Mouse (Mus musculus) liver, embryonic 14.5 days (tissue): ENCODE data around the gene Rnf167. TPM values are rescaled to one million over a fixed set of nuclear protein-coding genes. Genes with fewer than 3 reads are reported as not detected.
A peak's percentile ranks its signal among the peaks of the same experiment; 100 is the strongest.

Source experiments
- ATAC-seq: fragments of 200-750 bp; cut with Nextera tagmentation; 2 replicates; pipeline ENCODE4 v1.8.0; 2017; ENCODE audit warnings: moderate number of reproducible peaks, mild to moderate bottlenecking, moderate library complexity; ENCODE audit not compliant: insufficient read depth
- DNase-seq, 3 experiments: peaks; one replicate each; pipeline ENCODE4 v3.0.0-alpha.2; 2012 to 2013; ENCODE audit warnings: low read depth in 3 of 3, low spot score in 3 of 3
- H3K27ac ChIP-seq: fragments of 300-500 bp; sonication (generic); 2 replicates; pipeline ENCODE4 v1.5.1; 2014; ENCODE audit warnings: moderate library complexity, mild to moderate bottlenecking, control low read depth, inconsistent platforms
- H3K27me3 ChIP-seq: fragments of 300-500 bp; sonication (generic); 2 replicates; pipeline ENCODE4 v1.6.1; 2014; ENCODE audit warnings: mild to moderate bottlenecking, low read length, moderate library complexity; ENCODE audit not compliant: control insufficient read depth, insufficient read depth
- H3K36me3 ChIP-seq: fragments of 300-500 bp; sonication (generic); replicated peaks from 2 replicates; pipeline ENCODE4 v1.6.1; 2014; ENCODE audit warnings: low read depth; ENCODE audit not compliant: control insufficient read depth, insufficient read depth
- H3K4me1 ChIP-seq, 2 experiments: fragments of 200-500 bp in 1 of 2; fragments of 300-500 bp in 1 of 2; sonication (generic) in 1 of 2; replicated peaks; 2 replicates each; pipeline ENCODE4 v1.6.1; 2012 to 2014; ENCODE audit warnings: antibody characterized with exemption in 1 of 2, inconsistent platforms in 1 of 2, low read length in 1 of 2; ENCODE audit not compliant: control insufficient read depth in 2 of 2, insufficient read depth in 2 of 2
- H3K4me2 ChIP-seq: fragments of 300-500 bp; sonication (generic); 2 replicates; pipeline ENCODE4 v1.6.1; 2014; ENCODE audit warnings: low read depth, mild to moderate bottlenecking, control low read depth, moderate library complexity
- H3K4me3 ChIP-seq, 2 experiments: fragments of 200-500 bp in 1 of 2; fragments of 300-500 bp in 1 of 2; sonication (generic) in 1 of 2; 2 replicates each; pipeline ENCODE4 v1.5.1; 2012 to 2014; ENCODE audit warnings: low read depth in 2 of 2, low read length in 2 of 2, mild to moderate bottlenecking in 2 of 2, control low read depth in 1 of 2, inconsistent platforms in 1 of 2, moderate library complexity in 1 of 2; ENCODE audit not compliant: insufficient read depth in 1 of 2
- H3K9ac ChIP-seq: fragments of 300-500 bp; sonication (generic); replicated peaks from 2 replicates; pipeline ENCODE4 v1.6.1; 2014; ENCODE audit warnings: mild to moderate bottlenecking, control low read depth, moderate library complexity
- H3K9me3 ChIP-seq: fragments of 300-500 bp; sonication (generic); 2 replicates; pipeline ENCODE4 v1.6.1; 2016; ENCODE audit warnings: low read length, mixed read lengths; ENCODE audit not compliant: control insufficient read depth
- CTCF ChIP-seq: IDR thresholded peaks from 2 replicates; pipeline ENCODE4 v1.5.1; 2016; ENCODE audit warnings: antibody characterized with exemption, low read depth, control low read depth
- EP300 ChIP-seq: IDR thresholded peaks from 2 replicates; pipeline ENCODE4 v1.6.1; 2016; ENCODE audit warnings: antibody characterized with exemption, low read depth
- WGBS: fragments of 180-500 bp; shearing (Covaris S2); extraction: QIAGEN DNeasy Blood & Tissue Kit; methylation state at CpG from one replicate; pipeline ENCODE4 v1.1.7; 2014; ENCODE audit not compliant: insufficient replicate concordance; 5-methylcytosine and 5-hydroxymethylcytosine counted together
- polyA plus RNA-seq, 2 experiments: library from polyadenylated mRNA; depleted of rRNA in 1 of 2; stranded (reverse) in 1 of 2; unstranded in 1 of 2; fragments of >200 nt; fragmentation: Nextera tagmentation in 1 of 2; extraction: Ambion mirVana in 1 of 2; gene quantifications; 2 replicates each; pipeline versions ENCODE4 v1.2.1 to v1.2.3; 2012 to 2014

Gene Rnf167
- polyA plus RNA-seq, 2 experiments = 47.7 to 56.0 TPM

DNA sequence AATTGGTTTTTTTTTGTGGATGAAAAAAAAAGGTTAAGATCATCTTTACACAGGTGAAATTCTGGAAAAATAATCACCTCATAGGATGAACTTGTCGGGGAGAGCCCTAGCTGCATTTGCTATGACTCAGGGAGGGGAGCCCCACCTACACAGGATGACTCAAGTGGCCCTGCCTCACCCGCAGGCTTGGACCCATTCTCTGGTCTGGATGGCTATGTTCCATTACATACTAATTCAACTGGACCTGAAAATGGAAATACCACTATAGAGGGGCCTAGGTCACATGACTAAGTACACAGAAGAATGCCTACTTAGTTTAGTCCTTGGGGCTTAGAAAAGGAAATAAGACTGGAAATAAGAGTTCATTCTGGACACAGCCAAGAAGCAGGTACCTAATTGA, 4.4 kb downstream of the Rnf167 start:
- H3K9me3 ChIP-seq = no peaks in the 10 kb centered on the region
- ATAC-seq (no peak), DNase-seq (no peak)
- H3K4me1 ChIP-seq = peaks cover 45 to 47% of the 10 kb centered on the region in 2 experiments
- peak overlapping the region in 1 of 2 experiments; percentile 97; a peak in 2 of 4 replicates for H3K4me3 ChIP-seq
- H3K36me3 ChIP-seq = peaks cover 43% of the 10 kb centered on the region
- peak overlapping the region; percentile 91 for H3K27ac ChIP-seq
- TF ChIP-seq CTCF (no peak), EP300 (no peak)
- H3K27me3 ChIP-seq = no peaks in the 10 kb centered on the region; the same call in 1 of the 2 replicates
- peak overlapping the region; percentile 85 for H3K4me2 ChIP-seq
- H3K9ac ChIP-seq = peak overlapping the region; percentile 51
- WGBS = 35% methylated on average over 2 of the region's 2 CpGs

DNA sequence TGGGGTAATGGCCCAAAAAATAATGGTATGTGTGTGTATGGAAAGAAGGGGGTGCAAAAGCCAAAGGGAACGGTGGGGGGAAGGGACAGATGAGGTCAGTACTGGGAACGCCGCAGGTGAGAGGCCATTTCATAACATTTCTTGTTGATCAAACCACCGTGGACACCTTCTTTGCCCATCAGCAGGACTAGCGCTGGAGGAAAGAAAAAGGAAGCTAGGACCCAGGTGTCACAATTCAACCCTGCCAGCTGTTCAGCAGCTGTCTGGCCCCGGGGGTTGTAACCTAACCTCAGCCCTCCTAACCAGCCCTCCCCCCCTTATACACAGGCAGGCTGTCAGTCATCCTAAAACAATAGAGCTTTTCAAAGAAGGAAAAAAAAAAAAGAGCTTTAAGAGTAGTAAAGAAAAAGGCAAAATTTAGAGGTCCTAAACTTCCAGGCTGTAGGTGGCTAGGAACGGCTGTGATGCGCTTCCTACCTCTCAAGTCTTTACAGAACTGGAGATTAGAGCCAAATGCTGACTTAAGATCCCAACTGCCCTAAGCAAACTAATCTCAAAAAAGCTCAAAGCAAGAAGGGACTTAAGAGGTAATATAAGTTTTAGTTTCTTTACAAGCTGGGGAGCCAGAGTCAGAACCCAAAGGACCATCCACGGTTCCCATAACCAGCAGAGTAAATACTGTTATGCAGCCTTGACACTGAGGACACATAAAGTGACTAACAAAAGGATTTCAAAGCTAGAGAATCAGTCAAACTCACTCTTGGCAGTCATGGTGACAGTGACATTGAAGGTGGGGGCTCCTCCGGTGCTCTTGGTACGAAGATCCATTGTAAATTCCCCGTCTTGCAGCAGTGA, 5.2 kb downstream of the Rnf167 start:
- 34% methylated on average over 12 of the region's 12 CpGs for WGBS
- Histone ChIP-seq H3K4me3 (peak overlapping the region; percentile 85 to 97), H3K9me3 (no peaks in the 10 kb centered on the region), H3K9ac (peak overlapping the region; percentile 99), H3K36me3 (peaks cover 43% of the 10 kb centered on the region), H3K4me1 (peaks cover 52% of the 10 kb centered on the region in 2 experiments), H3K27ac (peak overlapping the region; percentile 91), H3K4me2 (peak overlapping the region; percentile 85), H3K27me3 (no peaks in the 10 kb centered on the region; the same call in 1 of the 2 replicates)
- TF ChIP-seq CTCF (no peak), EP300 (no peak)
- DNase-seq (no peak), ATAC-seq (no peak)

DNA sequence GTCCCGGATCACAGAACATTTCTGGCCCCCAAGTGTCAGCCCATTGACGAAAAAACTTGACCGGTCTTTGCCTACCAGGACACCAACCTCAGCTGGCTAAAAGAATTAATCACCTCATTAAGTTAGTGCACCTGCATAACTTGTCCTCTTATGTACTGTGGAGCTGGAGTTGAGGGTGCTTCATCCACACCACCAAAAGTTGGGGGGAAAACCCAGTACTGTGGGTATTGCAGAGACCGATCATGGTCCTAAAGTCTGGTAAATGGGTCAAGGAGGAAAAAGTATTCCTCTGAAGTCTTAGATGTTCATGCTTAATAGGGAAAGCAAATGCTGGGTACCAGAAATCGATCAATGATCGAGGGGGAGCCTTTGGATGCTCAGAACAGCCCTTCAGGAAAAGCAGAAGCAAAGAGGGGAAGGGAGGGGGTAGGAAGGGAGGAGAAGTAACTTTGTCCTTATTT, 5.9 kb downstream of the Rnf167 start:
- 24% methylated on average over 6 of the region's 6 CpGs for WGBS
- ATAC-seq (no peak), DNase-seq (no peak)
- Histone ChIP-seq H3K4me3 (peak overlapping the region; percentile 85 to 97), H3K27ac (peak overlapping the region; percentile 91), H3K4me1 (peaks cover 54 to 58% of the 10 kb centered on the region in 2 experiments), H3K27me3 (no peaks in the 10 kb centered on the region; the same call in 1 of the 2 replicates), H3K4me2 (peak overlapping the region; percentile 85), H3K9me3 (no peaks in the 10 kb centered on the region), H3K9ac (peak overlapping the region; percentile 99), H3K36me3 (peaks cover 43% of the 10 kb centered on the region)
- TF ChIP-seq CTCF (no peak), EP300 (no peak)

DNA sequence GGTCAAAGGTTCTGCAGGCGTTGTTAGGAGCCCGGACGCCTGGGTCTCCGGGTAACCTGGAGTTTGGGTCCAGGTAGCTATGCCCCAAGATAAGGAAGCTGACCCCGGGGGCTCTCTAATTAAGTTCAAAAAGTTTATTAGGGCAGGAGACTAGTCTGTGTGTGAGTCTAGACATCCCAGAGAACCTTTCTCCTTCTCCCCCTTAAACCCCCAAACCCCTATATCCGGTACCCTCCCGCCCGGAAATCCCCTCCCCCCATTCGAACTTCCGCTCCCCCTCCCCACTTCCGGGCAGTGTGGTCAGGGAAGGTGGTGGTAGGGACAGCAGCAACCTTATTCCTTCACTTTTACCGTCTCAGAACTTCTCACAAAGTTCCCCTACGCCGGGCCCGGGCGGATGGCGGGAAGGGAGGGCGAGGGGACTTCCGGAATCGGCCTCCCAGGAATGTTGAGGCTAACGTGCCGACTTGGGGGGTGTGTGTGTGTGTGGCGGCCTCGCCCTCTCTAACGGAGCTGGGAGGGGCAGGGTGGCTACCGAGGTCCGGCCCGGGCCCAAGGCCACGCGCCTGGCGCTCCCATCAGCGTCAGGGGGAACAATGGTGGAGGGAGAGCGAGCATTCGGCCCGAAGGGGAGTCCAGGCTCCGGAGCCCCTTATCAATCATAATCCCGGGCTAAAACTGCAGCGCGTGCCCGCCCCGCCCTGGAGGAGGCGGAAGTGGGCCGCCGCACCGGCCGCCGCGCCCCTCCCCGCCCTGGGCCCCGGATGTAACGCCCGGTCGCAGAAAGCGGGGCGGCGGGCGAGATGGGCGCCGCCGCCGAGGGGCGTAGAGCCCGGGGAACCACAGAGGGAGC, 6.5 kb downstream of the Rnf167 start:
- H3K4me2 ChIP-seq = peak overlapping the region; percentile 85
- no peaks in the 10 kb centered on the region for H3K9me3 ChIP-seq
- TF ChIP-seq EP300 (no peak), CTCF (no peak)
- ATAC-seq = peak; percentile 73
- H3K4me1 ChIP-seq = peaks cover 52 to 55% of the 10 kb centered on the region in 2 experiments
- peak overlapping the region; percentile 85 to 97 for H3K4me3 ChIP-seq
- DNase-seq = peak in 1 of 3 experiments; percentile 58
- no peaks in the 10 kb centered on the region; the same call in 1 of the 2 replicates for H3K27me3 ChIP-seq
- under 1% methylated on average over 47 of the region's 63 CpGs for WGBS
- peak overlapping the region; percentile 99 for H3K9ac ChIP-seq
- peak overlapping the region; percentile 91 for H3K27ac ChIP-seq
- H3K36me3 ChIP-seq = peaks cover 43% of the 10 kb centered on the region
